Mouse (Mus musculus): ENCODE data around the gene Gm10282. TPM values are rescaled to one million over a fixed set of nuclear protein-coding genes. Genes with fewer than 3 reads are reported as not detected.
A peak's percentile ranks its signal among the peaks of the same experiment; 100 is the strongest.

The Gm10282 gene
- polyA plus RNA-seq, 1 experiment from 2014 or later, result 9.6 TPM

DNA sequence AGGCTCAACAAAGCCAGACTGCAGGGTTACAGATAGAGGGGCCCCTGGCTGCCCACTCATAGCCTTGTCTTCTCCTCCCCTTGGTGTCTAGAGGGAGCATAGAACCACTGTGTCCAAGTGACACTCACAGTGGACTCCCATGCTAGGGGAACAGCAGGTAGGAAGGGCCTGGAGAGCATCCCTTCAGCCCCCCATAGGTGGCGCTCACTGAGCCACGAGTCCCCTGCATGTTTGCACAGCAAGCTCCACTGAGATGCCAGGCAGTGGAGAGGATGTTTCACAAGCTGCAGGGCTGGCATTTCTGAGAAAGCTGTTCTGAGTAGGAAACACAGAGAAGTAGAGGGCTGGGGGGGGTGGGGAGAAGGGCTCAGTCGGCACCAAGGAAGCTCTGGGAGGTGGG is 32.7 kb downstream of the Gm10282 start:
- no peaks in the 10 kb centered on the region for H3K9me3 ChIP-seq (ENCODE audit: control insufficient read depth, low read length)
- ATAC-seq (ENCODE audit: low FRiP score, low TSS enrichment) (peak; percentile 53), DNase-seq (ENCODE audit: low spot score) (peak; percentile 74)
- no peaks in the 10 kb centered on the region for H3K4me1 ChIP-seq (replicated peaks; ENCODE audit: control insufficient read depth, insufficient read depth)
- TF ChIP-seq CTCF (IDR thresholded peaks at IDR 0.05; ENCODE audit: low read depth), result peak; percentile 81
- no peak for TF ChIP-seq EP300 (optimal IDR thresholded peaks at IDR 0.05)
- no peak overlapping the region for H3K4me2 ChIP-seq (replicated peaks; ENCODE audit: low read depth)
- no peak overlapping the region for H3K4me3 ChIP-seq (ENCODE audit: low read depth, low read length)
- no peaks in the 10 kb centered on the region for H3K36me3 ChIP-seq (ENCODE audit: control insufficient read depth, insufficient read depth, low read length)
- H3K9ac ChIP-seq (ENCODE audit: low read length), result no peak overlapping the region
- H3K27ac ChIP-seq (replicated peaks), result no peak overlapping the region
- no peaks in the 10 kb centered on the region for H3K27me3 ChIP-seq (ENCODE audit: control insufficient read depth, insufficient read depth, low read length)
- WGBS, result 12% methylated on average over 3 of the region's 3 CpGs

DNA sequence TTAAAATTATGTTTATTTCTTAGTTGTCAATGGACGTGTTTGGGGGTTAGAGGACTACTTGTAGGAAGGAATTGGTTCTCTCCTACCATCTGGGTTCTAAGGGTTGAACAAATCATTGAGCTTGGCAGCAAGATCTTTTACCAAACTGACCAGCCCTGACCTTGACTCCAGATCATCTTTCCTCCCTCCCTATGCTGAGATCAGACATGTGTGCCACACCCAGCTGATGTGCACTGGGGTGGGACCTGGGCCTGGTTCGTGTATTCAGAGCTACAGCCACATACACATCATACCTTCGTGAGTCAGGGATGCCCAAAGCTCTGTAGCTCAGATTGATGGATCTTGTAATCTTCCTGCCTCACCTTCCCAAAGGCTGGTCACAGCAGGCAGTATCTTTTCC is 33.4 kb downstream of the Gm10282 start:
- no peaks in the 10 kb centered on the region for H3K9me3 ChIP-seq (ENCODE audit: control insufficient read depth, low read length)
- no peaks in the 10 kb centered on the region for H3K4me1 ChIP-seq (replicated peaks; ENCODE audit: control insufficient read depth, insufficient read depth)
- H3K9ac ChIP-seq (ENCODE audit: low read length), result no peak overlapping the region
- no peaks in the 10 kb centered on the region for H3K36me3 ChIP-seq (ENCODE audit: control insufficient read depth, insufficient read depth, low read length)
- no peak overlapping the region for H3K4me3 ChIP-seq (ENCODE audit: low read depth, low read length)
- H3K4me2 ChIP-seq (replicated peaks; ENCODE audit: low read depth), result no peak overlapping the region
- H3K27me3 ChIP-seq (ENCODE audit: control insufficient read depth, insufficient read depth, low read length), result no peaks in the 10 kb centered on the region
- DNase-seq (ENCODE audit: low spot score), result no peak
- H3K27ac ChIP-seq (replicated peaks), result no peak overlapping the region
- ATAC-seq (ENCODE audit: low FRiP score, low TSS enrichment), result no peak
- TF ChIP-seq EP300 (optimal IDR thresholded peaks at IDR 0.05), result no peak
- no peak for TF ChIP-seq CTCF (IDR thresholded peaks at IDR 0.05; ENCODE audit: low read depth)
- WGBS, result 45% methylated on average over 3 of the region's 3 CpGs

DNA sequence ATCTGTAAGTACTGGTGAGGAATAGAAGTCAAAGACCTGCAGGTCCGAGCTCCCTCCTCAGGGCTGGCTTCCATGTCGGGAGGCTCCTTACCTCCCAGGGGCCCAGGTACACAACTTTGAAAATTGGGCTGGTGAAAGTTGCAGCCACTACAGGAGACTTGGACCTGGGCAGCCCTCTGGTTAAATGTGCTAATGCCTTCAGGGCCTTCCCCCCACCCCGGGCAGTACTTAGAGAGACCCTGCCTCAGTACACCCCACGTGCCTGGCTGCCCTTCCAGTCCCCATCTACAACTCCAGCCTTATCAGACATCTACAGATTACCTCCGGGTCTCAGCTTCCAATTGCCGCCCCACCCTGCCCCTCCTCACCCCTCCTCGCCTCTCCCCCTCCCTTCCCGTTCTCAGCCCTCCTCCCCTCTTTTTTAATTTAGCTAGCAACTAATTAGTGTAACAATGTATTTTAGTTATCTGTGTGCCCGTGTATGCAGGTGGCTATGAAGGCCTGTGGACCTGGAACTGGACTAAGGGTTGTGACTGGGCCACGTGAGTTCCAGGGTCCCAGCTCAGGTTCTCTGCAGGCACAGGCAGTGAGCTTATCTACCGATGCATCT is 33.9 kb downstream of the Gm10282 start:
- TF ChIP-seq EP300 (optimal IDR thresholded peaks at IDR 0.05) (no peak), CTCF (IDR thresholded peaks at IDR 0.05; ENCODE audit: low read depth) (no peak)
- H3K4me1 ChIP-seq (replicated peaks; ENCODE audit: control insufficient read depth, insufficient read depth), result no peaks in the 10 kb centered on the region
- DNase-seq (ENCODE audit: low spot score), result no peak
- no peak overlapping the region for H3K4me3 ChIP-seq (ENCODE audit: low read depth, low read length)
- H3K9me3 ChIP-seq (ENCODE audit: control insufficient read depth, low read length), result no peaks in the 10 kb centered on the region
- WGBS, result 63% methylated on average over 11 of the region's 11 CpGs
- no peak overlapping the region for H3K4me2 ChIP-seq (replicated peaks; ENCODE audit: low read depth)
- ATAC-seq (ENCODE audit: low FRiP score, low TSS enrichment), result no peak
- no peak overlapping the region for H3K9ac ChIP-seq (ENCODE audit: low read length)
- H3K27ac ChIP-seq (replicated peaks), result no peak overlapping the region
- H3K27me3 ChIP-seq (ENCODE audit: control insufficient read depth, insufficient read depth, low read length), result no peaks in the 10 kb centered on the region
- no peaks in the 10 kb centered on the region for H3K36me3 ChIP-seq (ENCODE audit: control insufficient read depth, insufficient read depth, low read length)

DNA sequence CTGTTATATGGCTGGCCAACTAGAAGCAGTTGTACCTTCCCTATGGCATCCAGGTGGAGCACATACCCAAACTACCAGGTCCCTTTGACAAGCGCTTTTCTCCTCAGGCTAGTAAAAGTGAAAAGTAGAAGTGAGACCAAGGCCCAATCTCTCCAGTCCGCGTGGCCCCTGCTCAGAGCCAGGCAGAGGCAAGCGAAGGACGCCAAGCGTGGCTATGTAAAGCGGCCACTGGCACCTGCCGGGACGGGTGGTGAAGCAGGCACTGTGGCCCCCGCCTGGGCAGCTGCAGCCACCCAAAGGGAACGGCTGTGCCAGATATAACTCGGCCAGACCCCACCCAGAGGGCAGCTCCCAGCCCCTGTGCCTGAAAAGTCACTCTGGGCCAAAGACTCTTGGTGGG is 34.5 kb downstream of the Gm10282 start:
- H3K27me3 ChIP-seq (ENCODE audit: control insufficient read depth, insufficient read depth, low read length), result no peaks in the 10 kb centered on the region
- no peak for DNase-seq (ENCODE audit: low spot score)
- no peak overlapping the region for H3K9ac ChIP-seq (ENCODE audit: low read length)
- H3K9me3 ChIP-seq (ENCODE audit: control insufficient read depth, low read length), result no peaks in the 10 kb centered on the region
- TF ChIP-seq EP300 (optimal IDR thresholded peaks at IDR 0.05) (no peak), CTCF (IDR thresholded peaks at IDR 0.05; ENCODE audit: low read depth) (no peak)
- no peaks in the 10 kb centered on the region for H3K4me1 ChIP-seq (replicated peaks; ENCODE audit: control insufficient read depth, insufficient read depth)
- no peaks in the 10 kb centered on the region for H3K36me3 ChIP-seq (ENCODE audit: control insufficient read depth, insufficient read depth, low read length)
- no peak for ATAC-seq (ENCODE audit: low FRiP score, low TSS enrichment)
- H3K4me2 ChIP-seq (replicated peaks; ENCODE audit: low read depth), result no peak overlapping the region
- H3K4me3 ChIP-seq (ENCODE audit: low read depth, low read length), result no peak overlapping the region
- WGBS, result 88% methylated on average over 12 of the region's 12 CpGs
- no peak overlapping the region for H3K27ac ChIP-seq (replicated peaks)

- no peak overlapping the region for H3K9ac ChIP-seq (ENCODE audit: low read length)
- no peak overlapping the region for H3K4me2 ChIP-seq (replicated peaks; ENCODE audit: low read depth)
- no peaks in the 10 kb centered on the region for H3K9me3 ChIP-seq (ENCODE audit: control insufficient read depth, low read length)
- no peak for TF ChIP-seq CTCF (IDR thresholded peaks at IDR 0.05; ENCODE audit: low read depth)
- TF ChIP-seq EP300 (optimal IDR thresholded peaks at IDR 0.05), result no peak
- peak; percentile 50; the same call in 1 of the 2 replicates for ATAC-seq (ENCODE audit: low FRiP score, low TSS enrichment)
- no peak overlapping the region for H3K27ac ChIP-seq (replicated peaks)
- H3K4me1 ChIP-seq (replicated peaks; ENCODE audit: control insufficient read depth, insufficient read depth), result no peaks in the 10 kb centered on the region
- DNase-seq (ENCODE audit: low spot score), result no peak
- H3K4me3 ChIP-seq (ENCODE audit: low read depth, low read length), result no peak overlapping the region
- no peaks in the 10 kb centered on the region for H3K36me3 ChIP-seq (ENCODE audit: control insufficient read depth, insufficient read depth, low read length)
- WGBS, result 75% methylated on average over 15 of the region's 15 CpGs
- H3K27me3 ChIP-seq (ENCODE audit: control insufficient read depth, insufficient read depth, low read length), result no peaks in the 10 kb centered on the region
Observed at GRCm38 (mm10) chr8:72268356-72268755, 36.7 kb downstream of the Gm10282 start.

DNA sequence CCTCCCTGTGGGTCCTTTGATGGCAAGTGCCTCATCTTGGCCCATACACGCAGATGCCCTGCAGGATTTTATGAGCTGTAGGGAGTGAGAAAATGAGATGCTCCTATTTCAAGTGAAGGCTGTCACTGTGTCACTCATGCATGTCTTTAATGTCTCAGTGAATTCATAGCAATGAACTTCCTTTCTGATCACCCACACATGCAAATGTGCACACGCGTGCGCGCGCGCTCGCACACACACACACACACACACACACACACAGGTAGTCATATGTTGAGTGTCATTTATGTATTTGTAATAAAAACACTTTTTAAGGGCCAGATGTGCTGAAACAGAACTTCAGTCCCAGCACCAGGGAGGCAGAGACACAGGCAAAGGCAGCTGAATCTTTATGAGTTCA is 38.0 kb downstream of the Gm10282 start:
- H3K27ac ChIP-seq (replicated peaks), result no peak overlapping the region
- no peaks in the 10 kb centered on the region for H3K27me3 ChIP-seq (ENCODE audit: control insufficient read depth, insufficient read depth, low read length)
- H3K36me3 ChIP-seq (ENCODE audit: control insufficient read depth, insufficient read depth, low read length), result no peaks in the 10 kb centered on the region
- DNase-seq (ENCODE audit: low spot score) (no peak), ATAC-seq (ENCODE audit: low FRiP score, low TSS enrichment) (no peak)
- WGBS, result 99% methylated on average over 8 of the region's 8 CpGs
- H3K4me1 ChIP-seq (replicated peaks; ENCODE audit: control insufficient read depth, insufficient read depth), result no peaks in the 10 kb centered on the region
- H3K4me3 ChIP-seq (ENCODE audit: low read depth, low read length), result no peak overlapping the region
- H3K9me3 ChIP-seq (ENCODE audit: control insufficient read depth, low read length), result no peaks in the 10 kb centered on the region
- no peak overlapping the region for H3K9ac ChIP-seq (ENCODE audit: low read length)
- no peak for TF ChIP-seq EP300 (optimal IDR thresholded peaks at IDR 0.05)
- TF ChIP-seq CTCF (IDR thresholded peaks at IDR 0.05; ENCODE audit: low read depth), result no peak
- H3K4me2 ChIP-seq (replicated peaks; ENCODE audit: low read depth), result no peak overlapping the region

Data from stomach, postnatal 0 days (tissue).